Mouse (Mus musculus) hindbrain, embryonic 15.5 days (tissue): ENCODE data around the gene Ctrl. TPM values are rescaled to one million over a fixed set of nuclear protein-coding genes. Genes with fewer than 3 reads are reported as not detected.
"Not testable (repeated sequence)": the region's sequence is repeated elsewhere in the genome, so short reads cannot be mapped to it uniquely, and the experiment has no call there.

Experiments used
- ATAC-seq: fragments of 200-750 bp; cut with Nextera tagmentation; 2 replicates; pipeline ENCODE4 v1.8.0; 2017; ENCODE audit warnings: low read depth, moderate number of reproducible peaks, moderate TSS enrichment; ENCODE audit not compliant: low FRiP score
- H3K27ac ChIP-seq: fragments of 300-500 bp; sonication (generic); replicated peaks from 2 replicates; pipeline ENCODE4 v1.5.1; 2015; ENCODE audit warnings: mild to moderate bottlenecking, inconsistent platforms
- H3K27me3 ChIP-seq: fragments of 300-500 bp; sonication (generic); 2 replicates; pipeline ENCODE4 v1.6.1; 2015; ENCODE audit warnings: control low read depth, inconsistent platforms
- H3K36me3 ChIP-seq: fragments of 300-500 bp; sonication (generic); 2 replicates; pipeline ENCODE4 v1.6.1; 2015; ENCODE audit warnings: control low read depth, inconsistent platforms
- H3K4me1 ChIP-seq: fragments of 300-500 bp; sonication (generic); replicated peaks from 2 replicates; pipeline ENCODE4 v1.6.1; 2015; ENCODE audit warnings: control low read depth, inconsistent platforms
- H3K4me2 ChIP-seq: fragments of 300-500 bp; sonication (generic); 2 replicates; pipeline ENCODE4 v1.6.1; 2015; ENCODE audit warnings: moderate library complexity, mild to moderate bottlenecking, inconsistent platforms
- H3K4me3 ChIP-seq: fragments of 300-500 bp; sonication (generic); 2 replicates; pipeline ENCODE4 v1.5.1; 2015; ENCODE audit warnings: mild to moderate bottlenecking, inconsistent platforms
- H3K9ac ChIP-seq: fragments of 300-500 bp; sonication (generic); 2 replicates; pipeline ENCODE4 v1.6.1; 2015; ENCODE audit warnings: inconsistent platforms
- H3K9me3 ChIP-seq: fragments of 300-500 bp; sonication (generic); 2 replicates; pipeline ENCODE4 v1.6.1; 2016; ENCODE audit warnings: control low read depth, inconsistent platforms
- WGBS: fragments of 180-500 bp; shearing (Covaris S2); methylation state at CpG from one replicate; pipeline ENCODE4 v1.1.7; 2015; 5-methylcytosine and 5-hydroxymethylcytosine counted together
- polyA plus RNA-seq: library from polyadenylated mRNA; unstranded; fragments of >200 nt; fragmentation: Nextera tagmentation; extraction: Ambion mirVana; gene quantifications from 2 replicates; pipeline ENCODE4 v1.2.1, GENCODE M21; 2015

The Ctrl gene
- polyA plus RNA-seq, result 3.4 and 4.7 TPM in 2 replicates

- H3K9me3 ChIP-seq, result no peaks in the 10 kb centered on the region
- H3K27ac ChIP-seq, result no peak within 1 kb of the TSS
- no peak within 1 kb of the TSS for H3K9ac ChIP-seq
- H3K27me3 ChIP-seq, result no peaks in the 10 kb centered on the region
- no peak for ATAC-seq
- H3K4me2 ChIP-seq, result no peak within 1 kb of the TSS
- H3K4me3 ChIP-seq, result no peak within 1 kb of the TSS
- WGBS, result 93% methylated on average over 2 of the region's 2 CpGs
- H3K4me1 ChIP-seq, result peaks cover 32% of the 10 kb centered on the region
- H3K36me3 ChIP-seq, result peaks cover 4% of the 10 kb centered on the region; the same call in 1 of the 2 replicates
Measured at GRCm38 (mm10) chr8:105933762-105934161, at the start of gene Ctrl. Gene Ctrl (minus strand): TSS chr8:105933862.

GRCm38 (mm10) chr8:105983406-105983805 lies 49.7 kb upstream of the Ctrl start:
- H3K4me3 ChIP-seq, H3K4me1 ChIP-seq, H3K9me3 ChIP-seq, ATAC-seq, H3K27ac ChIP-seq, H3K4me2 ChIP-seq, H3K36me3 ChIP-seq, H3K9ac ChIP-seq, H3K27me3 ChIP-seq: not testable (repeated sequence)
- 83% methylated on average over 11 of the region's 11 CpGs for WGBS

GRCm38 (mm10) chr8:105981146-105981545 lies 47.5 kb upstream of the Ctrl start:
- 100% methylated on average over 1 of the region's 1 CpGs for WGBS
- no peaks in the 10 kb centered on the region for H3K36me3 ChIP-seq
- H3K27me3 ChIP-seq, result no peaks in the 10 kb centered on the region
- no peaks in the 10 kb centered on the region for H3K4me1 ChIP-seq
- H3K4me2 ChIP-seq, result no peak overlapping the region
- H3K9ac ChIP-seq, result no peak overlapping the region
- no peak overlapping the region for H3K4me3 ChIP-seq
- no peaks in the 10 kb centered on the region for H3K9me3 ChIP-seq
- no peak for ATAC-seq
- H3K27ac ChIP-seq, result no peak overlapping the region

GRCm38 (mm10) chr8:105979325-105979724 lies 45.7 kb upstream of the Ctrl start, which contains the start of gene Dpep3:
Gene Dpep3 (minus strand): TSS chr8:105979429.
- H3K9ac ChIP-seq, result no peak within 1 kb of the TSS
- H3K4me2 ChIP-seq, result no peak within 1 kb of the TSS
- H3K27me3 ChIP-seq, result no peaks in the 10 kb centered on the region
- no peaks in the 10 kb centered on the region for H3K9me3 ChIP-seq
- no peaks in the 10 kb centered on the region for H3K36me3 ChIP-seq
- no peak within 1 kb of the TSS for H3K27ac ChIP-seq
- no peak within 1 kb of the TSS for H3K4me3 ChIP-seq
- 93% methylated on average over 15 of the region's 15 CpGs for WGBS
- ATAC-seq, result no peak
- no peaks in the 10 kb centered on the region for H3K4me1 ChIP-seq

GRCm38 (mm10) chr8:105975363-105975762 lies 41.7 kb upstream of the Ctrl start:
- no peaks in the 10 kb centered on the region for H3K36me3 ChIP-seq
- no peak overlapping the region for H3K4me3 ChIP-seq
- ATAC-seq, result no peak
- no peaks in the 10 kb centered on the region for H3K4me1 ChIP-seq
- no peak overlapping the region for H3K9ac ChIP-seq
- no peaks in the 10 kb centered on the region for H3K27me3 ChIP-seq
- H3K27ac ChIP-seq, result no peak overlapping the region
- no peak overlapping the region for H3K4me2 ChIP-seq
- no peaks in the 10 kb centered on the region for H3K9me3 ChIP-seq
- 66% methylated on average over 7 of the region's 7 CpGs for WGBS

- Histone ChIP-seq H3K4me3 (no peak overlapping the region), H3K9me3 (no peaks in the 10 kb centered on the region), H3K36me3 (no peaks in the 10 kb centered on the region), H3K27ac (no peak overlapping the region), H3K4me2 (no peak overlapping the region), H3K4me1 (no peaks in the 10 kb centered on the region; the same call in 1 of the 2 replicates), H3K27me3 (peaks cover 9% of the 10 kb centered on the region), H3K9ac (no peak overlapping the region)
- ATAC-seq, result no peak
- 75% methylated on average over 8 of the region's 8 CpGs for WGBS
Measured at GRCm38 (mm10) chr8:105971019-105971720, 37.5 kb upstream of the Ctrl start.

- no peak overlapping the region for H3K27ac ChIP-seq
- 67% methylated on average over 1 of the region's 1 CpGs for WGBS
- peaks cover 8% of the 10 kb centered on the region for H3K4me1 ChIP-seq
- no peak overlapping the region for H3K4me2 ChIP-seq
- H3K27me3 ChIP-seq, result peaks cover 26% of the 10 kb centered on the region
- ATAC-seq, result no peak
- H3K9ac ChIP-seq, result no peak overlapping the region
- H3K9me3 ChIP-seq, result no peaks in the 10 kb centered on the region
- H3K4me3 ChIP-seq, result no peak overlapping the region
- no peaks in the 10 kb centered on the region for H3K36me3 ChIP-seq
Measured at GRCm38 (mm10) chr8:105969367-105969766, 35.7 kb upstream of the Ctrl start.

GRCm38 (mm10) chr8:105966692-105967311 lies 33.1 kb upstream of the Ctrl start:
- ATAC-seq, result no peak
- Histone ChIP-seq H3K27me3 (peaks cover 27% of the 10 kb centered on the region), H3K9me3 (no peaks in the 10 kb centered on the region), H3K9ac (no peak overlapping the region), H3K36me3 (no peaks in the 10 kb centered on the region), H3K27ac (no peak overlapping the region), H3K4me1 (peaks cover 8% of the 10 kb centered on the region), H3K4me2 (peak overlapping the region; percentile 55), H3K4me3 (no peak overlapping the region)
- 9% methylated on average over 19 of the region's 19 CpGs for WGBS

GRCm38 (mm10) chr8:105965905-105966341 lies 32.3 kb upstream of the Ctrl start, which contains the start of gene Slc12a4:
Gene Slc12a4 (minus strand): TSS chr8:105966097.
- peak within 1 kb of the TSS; percentile 42 for H3K4me3 ChIP-seq
- no peaks in the 10 kb centered on the region for H3K9me3 ChIP-seq
- peak; percentile 70 for ATAC-seq
- peak within 1 kb of the TSS; percentile 50 for H3K27ac ChIP-seq
- WGBS, result under 1% methylated on average over 44 of the region's 47 CpGs
- no peaks in the 10 kb centered on the region for H3K36me3 ChIP-seq
- H3K4me2 ChIP-seq, result peak within 1 kb of the TSS; percentile 55
- H3K27me3 ChIP-seq, result peaks cover 27% of the 10 kb centered on the region
- peaks cover 8% of the 10 kb centered on the region for H3K4me1 ChIP-seq
- H3K9ac ChIP-seq, result peak within 1 kb of the TSS; percentile 12; the same call in 1 of the 2 replicates

GRCm38 (mm10) chr8:105965266-105965904 lies 31.7 kb upstream of the Ctrl start:
- peak; percentile 76 for ATAC-seq
- WGBS, result 4% methylated on average over 27 of the region's 40 CpGs

GRCm38 (mm10) chr8:105964506-105965265 lies 31.0 kb upstream of the Ctrl start:
- no peak overlapping the region for H3K27ac ChIP-seq
- no peaks in the 10 kb centered on the region for H3K36me3 ChIP-seq
- H3K9me3 ChIP-seq, result no peaks in the 10 kb centered on the region
- peak overlapping the region; percentile 42 for H3K4me3 ChIP-seq
- H3K4me1 ChIP-seq, result peaks cover 9% of the 10 kb centered on the region
- no peak for ATAC-seq
- H3K27me3 ChIP-seq, result peaks cover 27% of the 10 kb centered on the region
- H3K9ac ChIP-seq, result no peak overlapping the region
- 73% methylated on average over 12 of the region's 12 CpGs for WGBS
- H3K4me2 ChIP-seq, result peak overlapping the region; percentile 55

More at GRCm38 (mm10) chr8:105965266-105965904, 31.7 kb upstream of the Ctrl start:
- Histone ChIP-seq H3K4me1 (peaks cover 8% of the 10 kb centered on the region), H3K4me3 (peak overlapping the region; percentile 42), H3K27me3 (peaks cover 27% of the 10 kb centered on the region), H3K4me2 (peak overlapping the region; percentile 55), H3K36me3 (no peaks in the 10 kb centered on the region), H3K9me3 (no peaks in the 10 kb centered on the region), H3K9ac (peak overlapping the region; percentile 12; the same call in 1 of the 2 replicates), H3K27ac (peak overlapping the region; percentile 50)
